25 mouse cellular contexts compared by ENCODE assay signal in genomic region chr5:123279248-123279647, GRCm38 (mm10). TPM values are rescaled to one million over a fixed set of nuclear protein-coding genes. Genes with fewer than 3 reads are reported as not detected.
DNase-seq lines count a peak whose midpoint lies in the region; ATAC-seq and TF ChIP-seq lines count a peak whose summit lies in the region.
"Had no signal": no experiment of that assay in that cellular context is flagged by ENCODE, and none has a peak within 500 bp of the region (broad histone marks: within the 10 kb centered on the region; RNA-seq: fewer than 3 reads in every experiment).

No protein-coding gene starts in this region.

- no peak for DNase-seq in forebrain, postnatal 0 days
- DNase-seq in forebrain, embryonic 14.5 days (ENCODE audit: low spot score): no peak
- no peak for DNase-seq in heart, adult 8-10 months (ENCODE audit: low spot score)
- no peak for DNase-seq in limb, embryonic 10.5 days (ENCODE audit: low spot score)
- DNase-seq in ovary, postnatal 36 days (ENCODE audit: low spot score): no peak
- DNase-seq: adrenal gland, postnatal 36 days; cerebellum, adult 9-10 months; gastrocnemius, postnatal 25 days; kidney, adult 9 months; kidney, postnatal 14 days; layer of hippocampus, postnatal 36 days; liver; lung, postnatal 36 days had no signal

- no peak for ATAC-seq in forebrain, postnatal 0 days
- no peak for ATAC-seq in forebrain, embryonic 14.5 days
- no peak for ATAC-seq in heart, embryonic 14.5 days (ENCODE audit: insufficient number of reproducible peaks, insufficient read depth, low FRiP score, low read depth)
- ATAC-seq in limb, embryonic 13.5 days (ENCODE audit: low FRiP score, low read depth): no peak
- ATAC-seq: hindbrain, postnatal 0 days; intestine, embryonic 16.5 days; midbrain, embryonic 15.5 days; Patski had no signal

- no peaks in the 10 kb centered on the region for H3K9me3 ChIP-seq in forebrain, postnatal 0 days (ENCODE audit: low read length)
- no peaks in the 10 kb centered on the region for H3K9me3 ChIP-seq in forebrain, embryonic 14.5 days (replicated peaks; ENCODE audit: control insufficient read depth, low read length)
- H3K9me3 ChIP-seq in heart, embryonic 14.5 days (ENCODE audit: control insufficient read depth, low read length): no peaks in the 10 kb centered on the region
- H3K9me3 ChIP-seq in limb, embryonic 13.5 days: no peaks in the 10 kb centered on the region
- no peaks in the 10 kb centered on the region for H3K9me3 ChIP-seq in limb, embryonic 10.5 days (replicated peaks)
- H3K9me3 ChIP-seq: forebrain, embryonic 12.5 days; G1E; liver, embryonic 15.5 days; lung, embryonic 15.5 days; megakaryocyte, embryonic 14.5 days; midbrain, embryonic 15.5 days; neural tube, embryonic 12.5 days had no signal

- no peak overlapping the region for H3K4me3 ChIP-seq in forebrain, postnatal 0 days (ENCODE audit: low read depth, low read length)
- H3K4me3 ChIP-seq in forebrain, embryonic 14.5 days (ENCODE audit: low read depth, low read length): no peak overlapping the region
- H3K4me3 ChIP-seq in heart, embryonic 14.5 days (ENCODE audit: control insufficient read depth in 1 of 2, insufficient read depth in 1 of 2, low read depth in 1 of 2, low read length in 2 of 2): peak overlapping the region in 1 of 2 experiments; percentile 22; a peak in 1 of 4 replicates
- H3K4me3 ChIP-seq in limb, embryonic 13.5 days: no peak overlapping the region
- H3K4me3 ChIP-seq in limb, embryonic 10.5 days: no peak overlapping the region
- H3K4me3 ChIP-seq: forebrain, embryonic 12.5 days; liver, embryonic 15.5 days; lung, embryonic 15.5 days; megakaryocyte, embryonic 14.5 days; midbrain, embryonic 15.5 days; neural tube, embryonic 12.5 days had no signal

- peak overlapping the region; percentile 37; the same call in 1 of the 2 replicates for H3K4me2 ChIP-seq in forebrain, postnatal 0 days (ENCODE audit: low read depth)
- no peak overlapping the region for H3K4me2 ChIP-seq in forebrain, embryonic 14.5 days (ENCODE audit: low read length)
- H3K4me2 ChIP-seq in heart, embryonic 14.5 days (ENCODE audit: low read length): peak overlapping the region; percentile 57
- H3K4me2 ChIP-seq in limb, embryonic 13.5 days (replicated peaks): 0 out of 2 replicates have a peak overlapping the region, but pooled peaks have one; percentile 9
- H3K4me2 ChIP-seq: forebrain, embryonic 12.5 days; liver, embryonic 15.5 days; lung, embryonic 15.5 days; midbrain, embryonic 15.5 days; neural tube, embryonic 12.5 days had no signal

- no peak for TF ChIP-seq CTCF in forebrain, postnatal 0 days (IDR thresholded peaks at IDR 0.05; ENCODE audit: low read depth)

- no peaks in the 10 kb centered on the region for H3K27me3 ChIP-seq in forebrain, postnatal 0 days (ENCODE audit: insufficient read depth, low read length)
- H3K27me3 ChIP-seq in forebrain, embryonic 14.5 days (replicated peaks; ENCODE audit: control insufficient read depth, insufficient read depth, low read length): no peaks in the 10 kb centered on the region
- H3K27me3 ChIP-seq in heart, embryonic 14.5 days (ENCODE audit: control insufficient read depth, insufficient read depth, low read length): no peaks in the 10 kb centered on the region
- no peaks in the 10 kb centered on the region for H3K27me3 ChIP-seq in limb, embryonic 13.5 days
- H3K27me3 ChIP-seq in limb, embryonic 10.5 days (ENCODE audit: low read depth, poor library complexity, severe bottlenecking): no peaks in the 10 kb centered on the region
- H3K27me3 ChIP-seq: liver, embryonic 15.5 days; midbrain, embryonic 15.5 days; neural tube, embryonic 12.5 days had no signal

- 82% methylated on average over 4 of the region's 4 CpGs for WGBS in forebrain, postnatal 0 days
- WGBS in forebrain, embryonic 14.5 days: 93% methylated on average over 4 of the region's 4 CpGs
- WGBS in heart, embryonic 14.5 days: 79% methylated on average over 4 of the region's 4 CpGs
- 82% methylated on average over 4 of the region's 4 CpGs for WGBS in limb, embryonic 13.5 days
- WGBS in limb, embryonic 10.5 days: 90% methylated on average over 4 of the region's 4 CpGs

- peaks cover 14% of the 10 kb centered on the region for H3K4me1 ChIP-seq in forebrain, postnatal 0 days (ENCODE audit: insufficient read depth)
- H3K4me1 ChIP-seq in forebrain, embryonic 14.5 days (ENCODE audit: control insufficient read depth, insufficient read depth, low read length): peaks cover 13% of the 10 kb centered on the region
- H3K4me1 ChIP-seq in heart, embryonic 14.5 days (ENCODE audit: control insufficient read depth in 2 of 2, insufficient read depth in 2 of 2, low read length in 2 of 2): peaks cover 0 to 2% of the 10 kb centered on the region in 2 experiments; a peak in 1 of 4 replicates
- no peaks in the 10 kb centered on the region for H3K4me1 ChIP-seq in limb, embryonic 13.5 days
- peaks cover 2% of the 10 kb centered on the region; the same call in 1 of the 2 replicates for H3K4me1 ChIP-seq in limb, embryonic 10.5 days
- H3K4me1 ChIP-seq: liver, embryonic 15.5 days; megakaryocyte, embryonic 14.5 days; neural tube, embryonic 12.5 days had no signal

- no peaks in the 10 kb centered on the region for H3K36me3 ChIP-seq in forebrain, postnatal 0 days (ENCODE audit: insufficient read depth)
- no peaks in the 10 kb centered on the region for H3K36me3 ChIP-seq in forebrain, embryonic 14.5 days (ENCODE audit: control insufficient read depth, insufficient read depth, low read length)
- no peaks in the 10 kb centered on the region for H3K36me3 ChIP-seq in heart, embryonic 14.5 days (ENCODE audit: control insufficient read depth, insufficient read depth, low read length)
- H3K36me3 ChIP-seq in limb, embryonic 13.5 days: no peaks in the 10 kb centered on the region
- no peaks in the 10 kb centered on the region for H3K36me3 ChIP-seq in limb, embryonic 10.5 days
- H3K36me3 ChIP-seq: forebrain, embryonic 12.5 days; G1E; liver, embryonic 15.5 days; lung, embryonic 15.5 days; midbrain, embryonic 15.5 days; neural tube, embryonic 12.5 days had no signal

- peak overlapping the region; percentile 71 for H3K27ac ChIP-seq in forebrain, postnatal 0 days (ENCODE audit: low read depth, low read length)
- no peak overlapping the region for H3K27ac ChIP-seq in forebrain, embryonic 14.5 days (ENCODE audit: low read depth, low read length)
- H3K27ac ChIP-seq in heart, embryonic 14.5 days (replicated peaks in 1 of 2; ENCODE audit: control insufficient read depth in 1 of 2, insufficient read depth in 1 of 2, low read depth in 2 of 2, low read length in 2 of 2): no peak overlapping the region
- H3K27ac ChIP-seq in limb, embryonic 13.5 days: no peak overlapping the region
- H3K27ac ChIP-seq in limb, embryonic 10.5 days: no peak overlapping the region
- H3K27ac ChIP-seq: forebrain, embryonic 12.5 days; hindbrain, postnatal 0 days; liver, embryonic 15.5 days; lung, embryonic 15.5 days; midbrain, embryonic 15.5 days; neural tube, embryonic 12.5 days had no signal

- no peak overlapping the region for H3K9ac ChIP-seq in forebrain, postnatal 0 days
- H3K9ac ChIP-seq in forebrain, embryonic 14.5 days (ENCODE audit: low read length): no peak overlapping the region
- H3K9ac ChIP-seq in heart, embryonic 14.5 days (ENCODE audit: low read length): no peak overlapping the region
- no peak overlapping the region for H3K9ac ChIP-seq in limb, embryonic 13.5 days
- H3K9ac ChIP-seq: forebrain, embryonic 12.5 days; liver, embryonic 15.5 days; lung, embryonic 15.5 days; midbrain, embryonic 15.5 days; neural tube, embryonic 12.5 days had no signal

RNA-seq across cellular contexts. Expression of gene Wdr66, which starts 27.3 kb away (rescaled TPM):
- total RNA-seq in forebrain, postnatal 0 days (2014; rRNA removed): 1.8 and 4.4 TPM in 2 replicates
- 1.1 and 2.0 TPM in 2 replicates for polyA plus RNA-seq in forebrain, postnatal 0 days (2015; fragmentation: Nextera tagmentation; extraction: Ambion mirVana)
- polyA plus RNA-seq in forebrain, embryonic 14.5 days (2014; fragmentation: Nextera tagmentation; extraction: Ambion mirVana): 2.3 and 2.4 TPM in 2 replicates
- polyA plus RNA-seq in heart, embryonic 14.5 days (2014; fragmentation: Nextera tagmentation; extraction: Ambion mirVana): 2.0 and 2.9 TPM in 2 replicates
- total RNA-seq in heart, adult 8-10 months (2022): under 1 TPM; 0.65 to 0.82 (median 0.73) TPM
- polyA plus RNA-seq in limb, embryonic 13.5 days (2015; fragmentation: Nextera tagmentation; extraction: Ambion mirVana): 0.61 and 1.1 TPM in 2 replicates
- 0.16 and 0.20 TPM in 2 replicates for polyA plus RNA-seq in limb, embryonic 10.5 days (2016; fragmentation: Nextera tagmentation; extraction: Ambion mirVana)
- polyA plus RNA-seq: G1E had no signal
